Mouse (Mus musculus) yolk sac, embryonic 10.5 days (tissue): ENCODE measurements around the gene Cd40.

Experiments
- DNase-seq: peaks from one replicate; pipeline ENCODE4 v3.0.0-alpha.2; 2017; ENCODE audit warnings: low spot score

Cd40 gene

GRCm38 (mm10) chr2:165102920-165103319 is 47.5 kb downstream of the Cd40 start:
- DNase-seq: no peak

GRCm38 (mm10) chr2:165105513-165106079 is 50.2 kb downstream of the Cd40 start:
- DNase-seq: no peak

GRCm38 (mm10) chr2:165106585-165106984 is 51.2 kb downstream of the Cd40 start:
- no peak for DNase-seq

- DNase-seq: peak; percentile 65
These were observed 56.7 kb downstream of the Cd40 start for GRCm38 (mm10) chr2:165112149-165112548.

- DNase-seq: no peak
These were observed 58.3 kb downstream of the Cd40 start for GRCm38 (mm10) chr2:165113733-165114132.

- no peak for DNase-seq
These were observed 65.3 kb downstream of the Cd40 start for GRCm38 (mm10) chr2:165120765-165121164.

GRCm38 (mm10) chr2:165121206-165121840 is 65.9 kb downstream of the Cd40 start:
- DNase-seq: no peak
